Mouse (Mus musculus) limb, embryonic 11.5 days (tissue): ENCODE data around the gene Vma21-ps. TPM values are rescaled to one million over a fixed set of nuclear protein-coding genes. Genes with fewer than 3 reads are reported as not detected.
"Not testable (repeated sequence)": the region's sequence is repeated elsewhere in the genome, so short reads cannot be mapped to it uniquely, and the experiment has no call there.

Source experiments
- ATAC-seq: fragments of 200-750 bp; cut with Nextera tagmentation; 2 replicates; pipeline ENCODE4 v1.8.0; 2017; ENCODE audit warnings: low read depth; ENCODE audit not compliant: insufficient number of reproducible peaks, low FRiP score, low TSS enrichment
- DNase-seq: peaks from one replicate; pipeline ENCODE4 v3.0.0-alpha.2; 2015; ENCODE audit warnings: low spot score
- H3K27ac ChIP-seq: fragments of 300-500 bp; sonication (generic); replicated peaks from 2 replicates; pipeline ENCODE4 v1.5.1; 2014; ENCODE audit warnings: low read depth, mild to moderate bottlenecking, low read length
- H3K27me3 ChIP-seq: fragments of 300-500 bp; sonication (generic); 2 replicates; pipeline ENCODE4 v1.6.1; 2014; ENCODE audit warnings: mild to moderate bottlenecking, low read length, mixed read lengths; ENCODE audit not compliant: control insufficient read depth, insufficient read depth
- H3K36me3 ChIP-seq: fragments of 300-500 bp; sonication (generic); 2 replicates; pipeline ENCODE4 v1.6.1; 2014; ENCODE audit warnings: mild to moderate bottlenecking, low read length, moderate library complexity, mixed read lengths; ENCODE audit not compliant: control insufficient read depth, insufficient read depth
- H3K4me1 ChIP-seq: fragments of 300-500 bp; sonication (generic); 2 replicates; pipeline ENCODE4 v1.6.1; 2014; ENCODE audit warnings: low read length, mixed read lengths; ENCODE audit not compliant: control insufficient read depth, insufficient read depth
- H3K4me2 ChIP-seq: fragments of 300-500 bp; sonication (generic); 2 replicates; pipeline ENCODE4 v1.6.1; 2014; ENCODE audit warnings: low read depth, mild to moderate bottlenecking, moderate library complexity; ENCODE audit not compliant: severe bottlenecking
- H3K4me3 ChIP-seq: fragments of 300-500 bp; sonication (generic); 2 replicates; pipeline ENCODE4 v1.5.1; 2014; ENCODE audit warnings: low read depth, low read length
- H3K9ac ChIP-seq: fragments of 300-500 bp; sonication (generic); 2 replicates; pipeline ENCODE4 v1.6.1; 2014; ENCODE audit warnings: mild to moderate bottlenecking, low read length
- H3K9me3 ChIP-seq: fragments of 300-500 bp; sonication (generic); 2 replicates; pipeline ENCODE4 v1.6.1; 2016; ENCODE audit warnings: low read length; ENCODE audit not compliant: control insufficient read depth
- WGBS: fragments of 180-500 bp; shearing (Covaris S2); extraction: QIAGEN DNeasy Blood & Tissue Kit; methylation state at CpG from one replicate; pipeline ENCODE4 v1.1.7; 2014; 5-methylcytosine and 5-hydroxymethylcytosine counted together
- polyA plus RNA-seq: library from polyadenylated mRNA; unstranded; fragments of >200 nt; fragmentation: Nextera tagmentation; extraction: Ambion mirVana; gene quantifications from 2 replicates; pipeline ENCODE4 v1.2.1, GENCODE M21; 2014

The Vma21-ps gene
- polyA plus RNA-seq, result not detected in 2 replicates

DNA sequence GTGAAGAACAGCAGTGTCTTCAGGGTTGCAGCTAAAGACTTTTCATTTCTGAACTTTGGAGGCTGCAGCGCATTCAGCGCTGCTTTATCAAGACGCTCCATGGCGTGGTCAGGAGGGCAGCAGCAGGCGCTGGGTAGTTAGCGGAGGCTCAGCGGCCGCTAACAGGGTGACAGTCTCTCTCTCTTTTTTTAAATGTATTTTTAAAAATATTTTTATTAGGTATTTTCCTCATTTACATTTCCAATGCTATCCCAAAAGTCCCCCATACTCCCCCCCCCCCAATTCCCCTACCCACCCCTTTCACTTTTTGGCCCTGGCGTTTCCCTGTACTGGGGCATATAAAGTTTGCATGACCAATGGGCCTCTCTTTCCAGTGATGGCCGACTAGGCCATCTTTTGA, at the start of gene Vma21-ps:
Gene Vma21-ps, minus strand, starts transcription at position 101 of the 400 bp plus-strand sequence.
- DNase-seq, H3K9me3 ChIP-seq, H3K9ac ChIP-seq, H3K36me3 ChIP-seq, H3K4me2 ChIP-seq, ATAC-seq, H3K27me3 ChIP-seq, H3K4me3 ChIP-seq, H3K4me1 ChIP-seq, H3K27ac ChIP-seq: not testable (repeated sequence)
- 92% methylated on average over 10 of the region's 10 CpGs for WGBS

- 87% methylated on average over 3 of the region's 3 CpGs for WGBS
- H3K9me3 ChIP-seq, result no peaks in the 10 kb centered on the region
- DNase-seq, result no peak
- no peaks in the 10 kb centered on the region for H3K4me1 ChIP-seq
- no peak overlapping the region for H3K9ac ChIP-seq
- H3K27me3 ChIP-seq, result no peaks in the 10 kb centered on the region
- no peak overlapping the region for H3K27ac ChIP-seq
- no peak overlapping the region for H3K4me3 ChIP-seq
- no peak for ATAC-seq
- H3K36me3 ChIP-seq, result no peaks in the 10 kb centered on the region
- no peak overlapping the region for H3K4me2 ChIP-seq
Measured at GRCm38 (mm10) chr4:52543001-52543400, 46.0 kb upstream of the Vma21-ps start.

DNA sequence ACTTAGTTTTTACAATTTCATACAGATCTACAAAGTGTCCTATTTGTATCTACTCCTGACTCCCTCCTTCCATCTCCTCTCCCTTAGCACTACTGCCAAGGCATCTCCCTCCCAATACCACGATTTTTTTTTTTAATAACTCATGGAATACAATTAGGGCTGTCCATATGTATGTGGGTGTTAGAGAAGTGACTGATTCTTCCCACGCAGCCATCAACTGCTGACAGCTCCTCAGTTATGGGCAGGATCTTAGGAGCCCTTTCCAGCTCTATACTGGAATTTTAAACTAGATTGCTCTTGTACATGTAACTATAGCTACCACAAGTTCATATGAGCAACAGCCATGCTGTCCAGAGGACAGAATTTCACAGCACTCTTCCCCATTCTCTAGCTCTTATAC, 33.6 kb upstream of the Vma21-ps start:
- H3K4me3 ChIP-seq, result no peak overlapping the region
- no peak overlapping the region for H3K27ac ChIP-seq
- no peak overlapping the region for H3K4me2 ChIP-seq
- no peak for DNase-seq
- H3K9me3 ChIP-seq, result no peaks in the 10 kb centered on the region
- no peaks in the 10 kb centered on the region for H3K27me3 ChIP-seq
- 81% methylated on average over 2 of the region's 2 CpGs for WGBS
- H3K4me1 ChIP-seq, result no peaks in the 10 kb centered on the region
- H3K9ac ChIP-seq, result no peak overlapping the region
- ATAC-seq, result no peak
- no peaks in the 10 kb centered on the region for H3K36me3 ChIP-seq

DNA sequence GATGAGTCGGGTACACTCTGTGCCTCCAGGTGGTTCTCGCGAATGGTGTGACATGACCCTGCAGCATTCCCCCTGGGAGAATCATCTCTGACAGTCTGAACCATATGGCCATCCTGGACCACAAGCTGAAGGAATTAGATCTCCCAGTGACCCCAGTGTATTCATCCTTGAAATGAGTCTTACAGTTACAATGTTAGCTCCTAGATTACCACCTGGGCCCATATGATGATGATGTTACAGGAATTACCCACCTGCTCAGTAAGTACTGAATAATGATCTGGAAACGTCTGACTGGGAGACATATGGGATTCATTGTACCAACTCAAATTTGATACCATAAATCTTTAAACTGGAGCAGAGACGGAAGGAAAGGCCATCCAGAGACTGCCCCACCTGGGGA, 29.4 kb upstream of the Vma21-ps start:
- no peak overlapping the region for H3K9ac ChIP-seq
- H3K4me1 ChIP-seq, result no peaks in the 10 kb centered on the region
- no peak overlapping the region for H3K4me3 ChIP-seq
- H3K27me3 ChIP-seq, result no peaks in the 10 kb centered on the region
- ATAC-seq (no peak), DNase-seq (no peak)
- H3K27ac ChIP-seq, result no peak overlapping the region
- no peaks in the 10 kb centered on the region for H3K9me3 ChIP-seq
- H3K36me3 ChIP-seq, result no peaks in the 10 kb centered on the region
- WGBS, result 63% methylated on average over 5 of the region's 5 CpGs
- no peak overlapping the region for H3K4me2 ChIP-seq

DNA sequence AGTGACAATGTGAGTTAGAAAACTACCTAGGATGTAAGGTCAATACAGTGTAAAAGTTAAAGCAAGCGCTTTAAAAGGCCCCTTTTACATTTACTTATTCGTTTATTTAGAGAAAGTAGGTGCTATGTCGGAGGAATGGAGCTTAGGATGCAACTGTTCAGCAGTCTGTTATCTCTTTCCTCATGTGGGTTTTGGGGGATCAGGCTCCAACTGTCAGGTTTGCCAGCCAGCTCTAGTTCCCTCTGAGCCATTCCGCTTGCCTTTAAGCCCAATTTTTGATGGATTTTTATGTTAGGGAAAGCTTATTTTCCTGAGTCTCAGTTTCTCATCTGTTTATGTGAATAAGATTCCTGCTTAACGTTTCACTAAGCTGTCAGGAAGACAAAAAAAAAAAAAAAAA, 22.3 kb upstream of the Vma21-ps start:
- Histone ChIP-seq H3K36me3 (no peaks in the 10 kb centered on the region), H3K27ac (no peak overlapping the region), H3K4me3 (no peak overlapping the region), H3K4me2 (no peak overlapping the region), H3K9ac (no peak overlapping the region), H3K4me1 (no peaks in the 10 kb centered on the region), H3K27me3 (no peaks in the 10 kb centered on the region), H3K9me3 (no peaks in the 10 kb centered on the region)
- ATAC-seq (no peak), DNase-seq (no peak)
- 89% methylated on average over 5 of the region's 5 CpGs for WGBS

DNA sequence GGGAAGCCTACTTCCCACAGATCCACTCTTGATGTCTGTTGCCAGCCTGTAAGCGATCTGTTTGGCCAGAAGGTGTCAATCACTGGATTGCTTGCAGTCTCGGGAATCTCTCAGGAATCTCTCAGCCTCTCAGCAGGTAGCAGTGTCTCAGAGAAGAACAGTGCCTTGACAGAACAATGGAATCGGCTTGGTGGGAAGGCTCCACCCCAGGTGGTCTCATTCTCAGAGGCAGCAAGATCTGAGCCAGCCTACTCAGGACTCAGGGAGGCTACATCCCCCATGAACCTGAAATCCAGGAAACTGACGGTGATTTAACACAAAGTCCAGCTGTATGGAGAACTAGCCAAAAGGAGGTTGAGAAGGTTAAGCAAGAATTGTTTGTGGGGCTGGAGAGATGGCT, 20.5 kb upstream of the Vma21-ps start:
- ATAC-seq, result no peak
- 21% methylated on average over 4 of the region's 4 CpGs for WGBS
- no peak for DNase-seq
- H3K9me3 ChIP-seq, result no peaks in the 10 kb centered on the region
- no peak overlapping the region for H3K4me3 ChIP-seq
- no peaks in the 10 kb centered on the region for H3K36me3 ChIP-seq
- no peaks in the 10 kb centered on the region for H3K4me1 ChIP-seq
- no peak overlapping the region for H3K27ac ChIP-seq
- no peaks in the 10 kb centered on the region for H3K27me3 ChIP-seq
- H3K9ac ChIP-seq, result no peak overlapping the region
- no peak overlapping the region for H3K4me2 ChIP-seq

- Histone ChIP-seq H3K9ac (no peak overlapping the region), H3K4me2 (no peak overlapping the region), H3K27me3 (no peaks in the 10 kb centered on the region), H3K4me3 (no peak overlapping the region), H3K27ac (no peak overlapping the region), H3K4me1 (no peaks in the 10 kb centered on the region), H3K9me3 (no peaks in the 10 kb centered on the region), H3K36me3 (peaks cover 5% of the 10 kb centered on the region; the same call in 1 of the 2 replicates)
- no peak for DNase-seq
- ATAC-seq, result no peak
- WGBS, result 97% methylated on average over 4 of the region's 4 CpGs
Measured at GRCm38 (mm10) chr4:52487486-52487885, 9.6 kb downstream of the Vma21-ps start.

- WGBS, result 88% methylated on average over 3 of the region's 3 CpGs
- H3K36me3 ChIP-seq, result peaks cover 5% of the 10 kb centered on the region; the same call in 1 of the 2 replicates
Measured at GRCm38 (mm10) chr4:52473431-52473830, 23.6 kb downstream of the Vma21-ps start.

GRCm38 (mm10) chr4:52461321-52461720, 35.7 kb downstream of the Vma21-ps start:
- Histone ChIP-seq H3K27ac (no peak overlapping the region), H3K36me3 (peaks cover 10% of the 10 kb centered on the region), H3K9me3 (no peaks in the 10 kb centered on the region), H3K4me3 (no peak overlapping the region), H3K4me1 (no peaks in the 10 kb centered on the region), H3K9ac (no peak overlapping the region), H3K4me2 (no peak overlapping the region), H3K27me3 (no peaks in the 10 kb centered on the region)
- DNase-seq (no peak), ATAC-seq (no peak)
- 92% methylated on average over 5 of the region's 5 CpGs for WGBS

More at GRCm38 (mm10) chr4:52473431-52473830, 23.6 kb downstream of the Vma21-ps start:
- Histone ChIP-seq H3K27me3 (no peaks in the 10 kb centered on the region), H3K4me2 (no peak overlapping the region), H3K9ac (no peak overlapping the region), H3K9me3 (no peaks in the 10 kb centered on the region), H3K27ac (no peak overlapping the region), H3K4me3 (no peak overlapping the region), H3K4me1 (no peaks in the 10 kb centered on the region)
- DNase-seq (no peak), ATAC-seq (no peak)
